Mouse (Mus musculus): ENCODE data around the gene Wwc1. TPM values are rescaled to one million over a fixed set of nuclear protein-coding genes. Genes with fewer than 3 reads are reported as not detected.
"Not testable (repeated sequence)": the region's sequence is repeated elsewhere in the genome, so short reads cannot be mapped to it uniquely, and the experiment has no call there.

The Wwc1 gene
- polyA plus RNA-seq, 1 experiment, result not detected

- H3K27ac ChIP-seq (ENCODE audit: insufficient read depth, low read depth, low read length), result no peak overlapping the region
These were observed 122.8 kb downstream of the Wwc1 start for GRCm38 (mm10) chr11:35857395-35858067.

GRCm38 (mm10) chr11:35856359-35857040 lies 123.8 kb downstream of the Wwc1 start:
- no peak for TF ChIP-seq CTCF (IDR thresholded peaks at IDR 0.05; ENCODE audit: insufficient read depth, low read depth, low read length)
- no peak for TF ChIP-seq POLR2A (IDR thresholded peaks at IDR 0.05; ENCODE audit: insufficient read depth, low read depth, low read length)
- Histone ChIP-seq H3K4me3 (ENCODE audit: insufficient read depth, low read depth, low read length) (no peak overlapping the region), H3K4me1 (ENCODE audit: control insufficient read depth, insufficient read depth, low read length) (peaks cover 7% of the 10 kb centered on the region), H3K27ac (ENCODE audit: insufficient read depth, low read depth, low read length) (no peak overlapping the region)
- WGBS, result 26% methylated on average over 11 of the region's 11 CpGs

More at GRCm38 (mm10) chr11:35857395-35858067, 122.8 kb downstream of the Wwc1 start:
- H3K4me1 ChIP-seq (ENCODE audit: control insufficient read depth, insufficient read depth, low read length), result peaks cover 7% of the 10 kb centered on the region
- H3K4me3 ChIP-seq (ENCODE audit: insufficient read depth, low read depth, low read length), result no peak overlapping the region
- WGBS, result 74% methylated on average over 12 of the region's 12 CpGs
- TF ChIP-seq POLR2A (IDR thresholded peaks at IDR 0.05; ENCODE audit: insufficient read depth, low read depth, low read length) (no peak), CTCF (IDR thresholded peaks at IDR 0.05; ENCODE audit: insufficient read depth, low read depth, low read length) (no peak)

DNA sequence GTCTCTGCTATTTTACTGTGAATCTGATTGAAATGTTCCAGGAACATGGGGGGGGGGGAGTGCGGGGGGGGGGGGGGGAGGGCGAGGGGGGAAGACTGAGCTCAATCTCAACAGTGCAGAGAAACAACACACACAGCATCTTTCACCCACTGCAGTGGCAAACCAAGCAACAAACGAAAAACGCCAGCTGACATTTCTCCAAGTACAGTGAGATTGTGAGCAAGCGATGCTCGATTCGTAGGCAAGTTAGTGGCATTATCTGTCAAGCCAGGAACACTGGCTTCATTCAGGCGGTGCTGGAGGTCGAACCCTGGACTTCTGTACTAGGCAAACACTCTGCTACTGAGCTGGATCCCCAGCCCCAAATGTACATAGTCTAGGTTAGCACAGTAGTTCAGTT lies 124.8 kb downstream of the Wwc1 start:
- peaks cover 7% of the 10 kb centered on the region for H3K4me1 ChIP-seq (ENCODE audit: control insufficient read depth, insufficient read depth, low read length)
- no peak overlapping the region for H3K27ac ChIP-seq (ENCODE audit: insufficient read depth, low read depth, low read length)
- TF ChIP-seq CTCF (IDR thresholded peaks at IDR 0.05; ENCODE audit: insufficient read depth, low read depth, low read length) (no peak), POLR2A (IDR thresholded peaks at IDR 0.05; ENCODE audit: insufficient read depth, low read depth, low read length) (no peak)
- 39% methylated on average over 7 of the region's 9 CpGs for WGBS
- H3K4me3 ChIP-seq (ENCODE audit: insufficient read depth, low read depth, low read length), result no peak overlapping the region

DNA sequence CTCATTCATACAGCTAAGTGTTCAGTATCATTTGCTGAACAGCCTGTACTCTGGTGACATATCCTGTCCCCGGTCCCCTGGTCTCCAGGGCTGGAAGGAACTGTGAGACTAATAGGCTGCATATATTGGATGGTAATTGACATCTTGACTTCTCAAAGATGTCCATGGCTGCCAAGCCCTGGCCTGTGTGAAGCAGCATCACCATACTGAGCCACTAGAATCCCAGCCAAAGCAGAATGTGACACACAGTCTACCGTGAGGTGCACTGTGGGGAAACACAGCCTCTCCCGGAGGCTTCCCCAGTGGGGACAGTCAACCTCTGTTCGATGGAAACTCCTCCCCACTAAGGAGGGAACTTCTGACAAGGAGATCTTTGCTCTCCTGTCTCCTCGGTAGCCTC lies 125.4 kb downstream of the Wwc1 start:
- 44% methylated on average over 5 of the region's 5 CpGs for WGBS

DNA sequence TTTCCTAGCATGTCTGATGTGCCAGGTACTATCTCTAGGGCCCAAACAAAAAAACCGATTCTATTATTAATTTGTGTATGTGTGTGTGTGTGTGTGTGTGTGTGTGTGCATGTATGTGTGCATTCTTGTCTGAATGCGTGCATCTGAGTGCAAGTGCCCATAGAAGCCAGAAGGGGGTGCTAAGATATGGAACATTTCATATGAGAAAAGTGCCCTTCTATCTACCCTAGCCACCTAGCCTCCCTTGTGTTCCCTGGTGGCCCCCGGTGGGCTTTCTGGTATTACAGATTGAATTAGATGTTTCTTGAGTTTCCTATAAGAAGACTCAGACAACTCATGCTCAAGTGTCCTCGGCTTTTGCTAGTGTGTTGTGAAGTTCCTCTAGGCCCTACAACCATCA lies 126.7 kb downstream of the Wwc1 start:
- 95% methylated on average over 4 of the region's 4 CpGs for WGBS
- TF ChIP-seq POLR2A (IDR thresholded peaks at IDR 0.05; ENCODE audit: insufficient read depth, low read depth, low read length) (no peak), CTCF (IDR thresholded peaks at IDR 0.05; ENCODE audit: insufficient read depth, low read depth, low read length) (no peak)
- peaks cover 7% of the 10 kb centered on the region for H3K4me1 ChIP-seq (ENCODE audit: control insufficient read depth, insufficient read depth, low read length)
- no peak overlapping the region for H3K27ac ChIP-seq (ENCODE audit: insufficient read depth, low read depth, low read length)
- H3K4me3 ChIP-seq (ENCODE audit: insufficient read depth, low read depth, low read length), result no peak overlapping the region

More for the DNA sequence above, 125.4 kb downstream of the Wwc1 start:
- Histone ChIP-seq H3K27ac (ENCODE audit: insufficient read depth, low read depth, low read length) (no peak overlapping the region), H3K4me3 (ENCODE audit: insufficient read depth, low read depth, low read length) (no peak overlapping the region), H3K4me1 (ENCODE audit: control insufficient read depth, insufficient read depth, low read length) (peaks cover 7% of the 10 kb centered on the region)
- no peak for TF ChIP-seq POLR2A (IDR thresholded peaks at IDR 0.05; ENCODE audit: insufficient read depth, low read depth, low read length)
- no peak for TF ChIP-seq CTCF (IDR thresholded peaks at IDR 0.05; ENCODE audit: insufficient read depth, low read depth, low read length)

GRCm38 (mm10) chr11:35852731-35853130 lies 127.6 kb downstream of the Wwc1 start:
- Histone ChIP-seq H3K4me1 (ENCODE audit: control insufficient read depth, insufficient read depth, low read length) (peaks cover 7% of the 10 kb centered on the region), H3K4me3 (ENCODE audit: insufficient read depth, low read depth, low read length) (no peak overlapping the region), H3K27ac (ENCODE audit: insufficient read depth, low read depth, low read length) (no peak overlapping the region)
- 55% methylated on average over 4 of the region's 4 CpGs for WGBS
- TF ChIP-seq POLR2A (IDR thresholded peaks at IDR 0.05; ENCODE audit: insufficient read depth, low read depth, low read length) (no peak), CTCF (IDR thresholded peaks at IDR 0.05; ENCODE audit: insufficient read depth, low read depth, low read length) (no peak)

GRCm38 (mm10) chr11:35844299-35844698 lies 136.0 kb downstream of the Wwc1 start:
- Histone ChIP-seq H3K4me3 (ENCODE audit: insufficient read depth, low read depth, low read length) (no peak overlapping the region), H3K27ac (ENCODE audit: insufficient read depth, low read depth, low read length) (no peak overlapping the region), H3K4me1 (ENCODE audit: control insufficient read depth, insufficient read depth, low read length) (no peaks in the 10 kb centered on the region)
- 87% methylated on average over 9 of the region's 9 CpGs for WGBS
- TF ChIP-seq POLR2A (IDR thresholded peaks at IDR 0.05; ENCODE audit: insufficient read depth, low read depth, low read length) (no peak), CTCF (IDR thresholded peaks at IDR 0.05; ENCODE audit: insufficient read depth, low read depth, low read length) (no peak)

- 86% methylated on average over 4 of the region's 4 CpGs for WGBS
- not testable (repeated sequence) for H3K4me3 ChIP-seq (ENCODE audit: insufficient read depth, low read depth, low read length); H3K27ac ChIP-seq (ENCODE audit: insufficient read depth, low read depth, low read length); H3K4me1 ChIP-seq (ENCODE audit: control insufficient read depth, insufficient read depth, low read length)
These were observed 137.8 kb downstream of the Wwc1 start for GRCm38 (mm10) chr11:35842560-35842959.

DNA sequence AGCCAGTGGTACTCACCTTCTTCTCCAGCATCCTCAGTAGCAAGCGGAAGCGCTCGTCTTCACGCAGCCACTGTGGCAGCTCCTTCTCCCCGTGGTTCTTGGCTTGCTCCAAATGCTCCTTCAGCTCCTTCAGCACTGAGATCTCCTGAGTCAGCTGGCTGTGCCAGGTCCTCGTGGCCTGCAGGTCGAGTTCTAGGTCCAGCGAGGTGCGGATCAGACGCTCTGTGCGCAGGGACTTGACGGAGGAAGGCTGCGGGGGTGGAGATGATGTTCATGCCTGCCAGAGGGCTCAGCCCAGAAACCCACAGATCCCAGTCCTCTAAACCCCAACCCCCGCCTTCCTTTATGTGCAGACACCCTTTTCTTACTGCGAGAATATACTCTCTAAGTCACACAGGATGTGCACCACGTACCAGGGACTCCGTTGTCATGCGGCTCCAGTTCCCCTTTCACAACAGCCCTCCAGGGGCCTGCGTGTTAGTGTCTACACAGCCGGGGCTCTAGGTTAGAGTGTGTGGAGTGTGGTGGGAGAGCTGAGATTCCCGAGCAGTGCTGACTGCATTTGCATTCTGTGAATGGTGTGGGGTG lies 138.5 kb downstream of the Wwc1 start:
- TF ChIP-seq POLR2A (IDR thresholded peaks at IDR 0.05; ENCODE audit: insufficient read depth, low read depth, low read length) (no peak), CTCF (IDR thresholded peaks at IDR 0.05; ENCODE audit: insufficient read depth, low read depth, low read length) (no peak)

GRCm38 (mm10) chr11:35840806-35841205 lies 139.5 kb downstream of the Wwc1 start:
- H3K27ac ChIP-seq (ENCODE audit: insufficient read depth, low read depth, low read length), result not testable (repeated sequence)
- WGBS, result 96% methylated on average over 4 of the region's 4 CpGs

More for the DNA sequence above, 138.5 kb downstream of the Wwc1 start:
- no peak overlapping the region for H3K27ac ChIP-seq (ENCODE audit: insufficient read depth, low read depth, low read length)
- no peaks in the 10 kb centered on the region; the same call in 1 of the 2 replicates for H3K4me1 ChIP-seq (ENCODE audit: control insufficient read depth, insufficient read depth, low read length)
- H3K4me3 ChIP-seq (ENCODE audit: insufficient read depth, low read depth, low read length), result no peak overlapping the region
- 76% methylated on average over 21 of the region's 21 CpGs for WGBS

More at GRCm38 (mm10) chr11:35840806-35841205, 139.5 kb downstream of the Wwc1 start:
- not testable (repeated sequence) for H3K4me3 ChIP-seq (ENCODE audit: insufficient read depth, low read depth, low read length); H3K4me1 ChIP-seq (ENCODE audit: control insufficient read depth, insufficient read depth, low read length)

Measured in olfactory bulb, adult 2 months (tissue).